Mouse (Mus musculus): ENCODE results near the gene Ankrd1. TPM values are rescaled to one million over a fixed set of nuclear protein-coding genes. Genes with fewer than 3 reads are reported as not detected.

Ankrd1 gene
- not detected in 2 replicates for polyA plus RNA-seq (2015; fragmentation: Nextera tagmentation; extraction: Ambion mirVana)

- Histone ChIP-seq H3K4me2 (replicated peaks) (no peak within 1 kb of the TSS), H3K4me1 (replicated peaks) (no peaks in the 10 kb centered on the region), H3K4me3 (replicated peaks) (no peak within 1 kb of the TSS), H3K27me3 (no peaks in the 10 kb centered on the region), H3K9me3 (peaks cover 2% of the 10 kb centered on the region; the same call in 1 of the 2 replicates), H3K27ac (no peak within 1 kb of the TSS), H3K9ac (replicated peaks) (no peak within 1 kb of the TSS), H3K36me3 (no peaks in the 10 kb centered on the region)
- no peak for ATAC-seq
- 90% methylated on average over 14 of the region's 14 CpGs for WGBS
These were observed at the start of gene Ankrd1 for GRCm38 (mm10) chr19:36119783-36120471. TSS of gene Ankrd1 (minus strand) at chr19:36120099.

DNA sequence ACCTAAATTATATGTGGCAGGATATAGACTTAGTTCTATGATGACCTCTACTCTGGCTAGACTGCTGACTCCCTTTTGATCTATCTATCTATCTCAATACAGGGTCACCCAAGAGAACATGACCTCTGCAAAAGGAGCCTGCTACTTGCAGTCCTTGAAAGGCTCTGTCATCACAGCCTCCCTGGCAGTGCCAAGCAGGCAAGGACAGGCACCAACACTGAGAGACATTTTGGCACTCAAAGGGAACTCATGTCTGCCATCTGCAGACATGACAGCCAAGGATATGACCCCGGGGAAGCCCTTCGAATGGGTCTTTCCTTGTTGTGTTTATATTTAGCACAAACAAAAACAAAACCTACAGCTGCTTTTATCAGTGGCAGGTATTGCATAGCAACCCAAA lies 49.2 kb upstream of the Ankrd1 start:
- no peak for ATAC-seq
- H3K4me2 ChIP-seq (replicated peaks), result no peak overlapping the region
- H3K27me3 ChIP-seq, result no peaks in the 10 kb centered on the region
- no peaks in the 10 kb centered on the region for H3K4me1 ChIP-seq (replicated peaks)
- 92% methylated on average over 2 of the region's 2 CpGs for WGBS
- no peaks in the 10 kb centered on the region for H3K36me3 ChIP-seq
- H3K27ac ChIP-seq, result no peak overlapping the region
- no peak overlapping the region for H3K9ac ChIP-seq (replicated peaks)
- H3K9me3 ChIP-seq, result no peaks in the 10 kb centered on the region
- no peak overlapping the region for H3K4me3 ChIP-seq (replicated peaks)

GRCm38 (mm10) chr19:36168121-36168520 lies 48.2 kb upstream of the Ankrd1 start:
- ATAC-seq, result no peak
- H3K4me3 ChIP-seq (replicated peaks), result no peak overlapping the region
- H3K36me3 ChIP-seq, result no peaks in the 10 kb centered on the region
- H3K9ac ChIP-seq (replicated peaks), result no peak overlapping the region
- 81% methylated on average over 4 of the region's 4 CpGs for WGBS
- no peak overlapping the region for H3K4me2 ChIP-seq (replicated peaks)
- H3K27me3 ChIP-seq, result no peaks in the 10 kb centered on the region
- no peak overlapping the region for H3K27ac ChIP-seq
- H3K4me1 ChIP-seq (replicated peaks), result no peaks in the 10 kb centered on the region
- H3K9me3 ChIP-seq, result no peaks in the 10 kb centered on the region

DNA sequence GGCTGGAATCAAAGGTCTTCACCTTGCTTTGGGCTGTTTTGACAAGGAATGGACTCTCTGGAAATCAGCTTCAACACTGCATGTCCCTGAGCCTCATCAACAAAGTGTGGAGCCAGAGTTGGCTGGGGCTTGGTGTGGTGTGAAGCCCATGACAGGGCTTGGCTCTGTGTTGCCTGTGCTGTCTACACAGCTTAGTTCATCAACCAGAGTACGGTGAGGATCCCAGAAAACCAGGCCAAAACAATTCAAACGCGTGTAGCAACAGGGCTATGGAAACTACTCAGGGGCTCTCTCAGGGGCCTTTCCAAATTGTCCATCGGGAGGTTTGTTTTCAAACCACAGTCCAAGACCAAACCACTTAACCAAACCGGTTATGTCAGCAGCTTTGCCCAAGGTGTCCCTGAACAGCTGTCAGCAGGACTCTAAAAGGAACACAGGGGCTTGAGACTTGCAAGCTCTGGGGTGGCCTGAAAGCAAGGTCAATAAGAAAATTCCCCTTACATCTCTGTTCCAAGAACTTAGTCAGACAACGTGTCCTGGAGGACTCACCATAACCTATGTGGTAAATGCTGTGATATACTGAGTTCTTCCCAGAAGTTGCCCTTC lies 47.5 kb upstream of the Ankrd1 start:
- no peak for ATAC-seq
- 93% methylated on average over 6 of the region's 6 CpGs for WGBS
- Histone ChIP-seq H3K4me1 (replicated peaks) (no peaks in the 10 kb centered on the region), H3K27me3 (no peaks in the 10 kb centered on the region), H3K4me2 (replicated peaks) (no peak overlapping the region), H3K36me3 (no peaks in the 10 kb centered on the region), H3K9ac (replicated peaks) (no peak overlapping the region), H3K9me3 (no peaks in the 10 kb centered on the region), H3K4me3 (replicated peaks) (no peak overlapping the region), H3K27ac (no peak overlapping the region)

DNA sequence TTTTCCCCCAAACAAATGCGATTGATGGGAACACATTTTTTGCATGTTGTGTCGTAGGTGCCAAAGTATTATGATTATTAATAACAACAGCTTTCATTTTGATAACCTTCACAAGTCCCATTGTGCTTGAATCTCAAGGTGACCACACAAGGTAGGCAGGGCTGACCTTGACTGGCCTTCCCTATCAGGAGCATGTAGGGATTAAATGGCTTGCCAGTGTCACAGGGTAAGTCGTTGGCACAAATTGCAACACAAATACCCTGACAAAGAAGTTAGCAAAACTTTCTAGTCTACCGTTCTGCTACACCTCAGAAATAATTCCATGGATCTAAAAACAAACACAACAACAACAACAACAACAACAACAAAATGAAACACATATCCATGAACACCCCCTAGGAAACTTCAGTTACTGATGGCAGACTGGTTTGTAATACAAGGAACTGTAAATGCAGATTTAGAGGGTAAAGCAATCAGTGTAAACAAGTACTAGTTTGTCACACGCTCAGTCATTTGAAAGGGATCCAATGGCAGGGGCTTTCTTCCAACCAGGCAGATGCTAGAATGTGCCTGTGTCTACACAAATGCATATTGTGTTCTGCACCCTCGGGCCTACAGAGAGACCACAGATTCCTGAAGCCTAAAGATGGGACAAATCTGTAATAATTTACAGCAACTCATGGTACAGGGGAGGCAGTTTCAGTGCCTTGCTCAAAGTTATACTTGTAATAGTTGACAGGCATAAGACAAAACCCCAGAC lies 46.7 kb upstream of the Ankrd1 start:
- Histone ChIP-seq H3K9ac (replicated peaks) (no peak overlapping the region), H3K27ac (no peak overlapping the region), H3K4me3 (replicated peaks) (no peak overlapping the region), H3K27me3 (no peaks in the 10 kb centered on the region), H3K4me1 (replicated peaks) (no peaks in the 10 kb centered on the region), H3K4me2 (replicated peaks) (no peak overlapping the region), H3K9me3 (no peaks in the 10 kb centered on the region), H3K36me3 (no peaks in the 10 kb centered on the region)
- 89% methylated on average over 6 of the region's 6 CpGs for WGBS
- no peak for ATAC-seq

GRCm38 (mm10) chr19:36165351-36165750 lies 45.5 kb upstream of the Ankrd1 start:
- Histone ChIP-seq H3K4me2 (replicated peaks) (no peak overlapping the region), H3K27ac (no peak overlapping the region), H3K9me3 (no peaks in the 10 kb centered on the region), H3K36me3 (no peaks in the 10 kb centered on the region), H3K27me3 (no peaks in the 10 kb centered on the region), H3K4me3 (replicated peaks) (no peak overlapping the region), H3K9ac (replicated peaks) (no peak overlapping the region), H3K4me1 (replicated peaks) (no peaks in the 10 kb centered on the region)
- ATAC-seq, result no peak
- 86% methylated on average over 4 of the region's 4 CpGs for WGBS

- Histone ChIP-seq H3K27ac (no peak overlapping the region), H3K4me2 (replicated peaks) (no peak overlapping the region), H3K4me1 (replicated peaks) (no peaks in the 10 kb centered on the region), H3K9ac (replicated peaks) (no peak overlapping the region), H3K36me3 (no peaks in the 10 kb centered on the region), H3K27me3 (no peaks in the 10 kb centered on the region), H3K4me3 (replicated peaks) (no peak overlapping the region), H3K9me3 (peaks cover 1% of the 10 kb centered on the region; the same call in 1 of the 2 replicates)
- 70% methylated on average over 4 of the region's 4 CpGs for WGBS
- no peak for ATAC-seq
These were observed 30.5 kb upstream of the Ankrd1 start for GRCm38 (mm10) chr19:36150241-36151007.

DNA sequence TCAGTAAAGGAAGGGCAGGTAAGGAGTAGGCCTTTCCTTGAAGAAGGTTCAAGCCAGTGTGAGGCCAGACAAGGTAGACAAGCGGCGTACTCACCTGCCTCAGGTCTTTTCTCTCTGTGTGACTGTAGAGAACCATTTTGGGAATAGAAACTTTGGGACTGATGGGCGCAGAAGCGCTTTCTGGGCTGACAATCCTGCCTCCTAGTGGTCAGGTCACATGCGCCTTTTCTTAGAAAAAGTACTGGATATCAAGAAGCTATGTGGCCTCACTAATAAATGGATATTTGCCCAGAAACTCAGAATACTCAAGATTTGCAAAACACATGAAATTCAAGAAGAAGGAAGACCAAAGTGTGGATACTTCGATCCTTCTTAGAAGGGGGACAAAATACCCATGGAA lies 28.7 kb upstream of the Ankrd1 start:
- H3K4me1 ChIP-seq (replicated peaks), result no peaks in the 10 kb centered on the region
- no peak overlapping the region for H3K9ac ChIP-seq (replicated peaks)
- WGBS, result 80% methylated on average over 6 of the region's 6 CpGs
- no peak overlapping the region for H3K27ac ChIP-seq
- no peaks in the 10 kb centered on the region for H3K27me3 ChIP-seq
- H3K9me3 ChIP-seq, result peaks cover 4% of the 10 kb centered on the region
- no peak overlapping the region for H3K4me2 ChIP-seq (replicated peaks)
- no peak for ATAC-seq
- H3K4me3 ChIP-seq (replicated peaks), result no peak overlapping the region
- no peaks in the 10 kb centered on the region for H3K36me3 ChIP-seq

DNA sequence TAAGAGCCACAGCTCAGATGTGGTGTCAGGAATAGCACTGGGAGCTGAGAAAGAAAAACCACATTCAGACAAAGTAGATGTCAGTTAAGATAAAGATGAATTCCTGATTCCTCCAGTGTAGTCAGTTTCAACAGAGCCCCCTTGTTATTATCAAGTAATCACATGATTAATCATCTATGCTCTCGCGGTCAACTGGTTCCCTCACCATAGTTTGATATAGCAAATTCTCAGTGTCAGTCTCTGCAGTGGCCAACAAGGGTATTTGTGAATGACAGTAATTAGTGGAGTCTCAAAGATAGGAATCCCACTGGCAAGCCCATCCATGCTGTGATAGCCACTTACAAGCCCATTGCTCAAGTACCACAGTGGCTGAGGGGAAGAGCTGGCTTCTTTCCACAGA lies 23.7 kb upstream of the Ankrd1 start:
- 99% methylated on average over 2 of the region's 2 CpGs for WGBS

GRCm38 (mm10) chr19:36133731-36134130 lies 13.8 kb upstream of the Ankrd1 start:
- H3K4me2 ChIP-seq (replicated peaks), result no peak overlapping the region

More for the DNA sequence above, 23.7 kb upstream of the Ankrd1 start:
- Histone ChIP-seq H3K4me2 (replicated peaks) (no peak overlapping the region), H3K9me3 (peaks cover 4% of the 10 kb centered on the region), H3K4me3 (replicated peaks) (no peak overlapping the region), H3K36me3 (no peaks in the 10 kb centered on the region), H3K27me3 (no peaks in the 10 kb centered on the region), H3K9ac (replicated peaks) (no peak overlapping the region), H3K27ac (no peak overlapping the region), H3K4me1 (replicated peaks) (no peaks in the 10 kb centered on the region)
- ATAC-seq, result no peak

DNA sequence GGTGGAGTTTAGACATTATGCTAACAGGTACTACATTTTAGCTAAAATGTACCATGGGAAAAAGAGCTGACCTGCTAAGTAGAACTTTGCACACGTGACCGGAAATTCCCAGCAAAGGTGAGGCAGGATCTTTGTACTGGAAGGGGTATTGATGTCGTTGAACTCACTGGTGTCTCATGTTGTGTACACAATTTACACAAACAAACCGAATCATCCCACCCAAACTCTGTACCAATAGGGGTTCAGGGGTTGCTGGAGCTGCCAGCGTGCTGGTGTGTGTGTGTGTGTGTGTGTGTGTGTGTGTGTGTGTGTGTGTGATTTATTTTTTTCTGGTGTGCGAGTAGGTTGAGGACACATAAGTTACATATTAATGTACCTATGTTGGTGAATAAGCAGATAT lies 13.2 kb upstream of the Ankrd1 start:
- ATAC-seq, result no peak
- Histone ChIP-seq H3K27me3 (no peaks in the 10 kb centered on the region), H3K4me3 (replicated peaks) (no peak overlapping the region), H3K36me3 (no peaks in the 10 kb centered on the region), H3K4me2 (replicated peaks) (no peak overlapping the region), H3K4me1 (replicated peaks) (no peaks in the 10 kb centered on the region), H3K9me3 (no peaks in the 10 kb centered on the region), H3K27ac (no peak overlapping the region), H3K9ac (replicated peaks) (no peak overlapping the region)
- 90% methylated on average over 6 of the region's 6 CpGs for WGBS

More at GRCm38 (mm10) chr19:36133731-36134130, 13.8 kb upstream of the Ankrd1 start:
- ATAC-seq, result no peak
- H3K4me1 ChIP-seq (replicated peaks), result no peaks in the 10 kb centered on the region
- no peak overlapping the region for H3K9ac ChIP-seq (replicated peaks)
- H3K9me3 ChIP-seq, result no peaks in the 10 kb centered on the region
- 71% methylated on average over 5 of the region's 5 CpGs for WGBS
- H3K36me3 ChIP-seq, result no peaks in the 10 kb centered on the region
- no peaks in the 10 kb centered on the region for H3K27me3 ChIP-seq
- no peak overlapping the region for H3K4me3 ChIP-seq (replicated peaks)
- H3K27ac ChIP-seq, result no peak overlapping the region

- Histone ChIP-seq H3K27ac (no peak overlapping the region), H3K4me3 (replicated peaks) (no peak overlapping the region), H3K4me1 (replicated peaks) (no peaks in the 10 kb centered on the region), H3K9ac (replicated peaks) (no peak overlapping the region), H3K36me3 (no peaks in the 10 kb centered on the region), H3K4me2 (replicated peaks) (no peak overlapping the region), H3K27me3 (no peaks in the 10 kb centered on the region), H3K9me3 (no peaks in the 10 kb centered on the region)
- no peak for ATAC-seq
- WGBS, result 82% methylated on average over 6 of the region's 6 CpGs
These were observed 12.1 kb upstream of the Ankrd1 start for GRCm38 (mm10) chr19:36131990-36132389.
